Mouse (Mus musculus) testis, adult 2 months (tissue): ENCODE measurements at regions not wholly inside any gene's neighbourhood (a gene's known extent, or its start where the extent isn't known, plus 50 kb on each side); places are given as distances from the start of the nearest gene placed in this dataset.

ENCODE experiments used
- CTCF ChIP-seq: fragments of 200-500 bp; IDR thresholded peaks from 2 replicates; pipeline ENCODE4 v1.5.1; 2012; ENCODE audit warnings: low read depth, mild to moderate bottlenecking, inconsistent platforms, low read length, moderate library complexity; ENCODE audit not compliant: control insufficient read depth, insufficient read depth, insufficient replicate concordance
- POLR2A ChIP-seq: fragments of 200-500 bp; IDR thresholded peaks from 2 replicates; pipeline ENCODE4 v1.6.1; 2012; ENCODE audit warnings: low read depth, mild to moderate bottlenecking, inconsistent platforms, low read length, moderate library complexity; ENCODE audit not compliant: control insufficient read depth

- TF ChIP-seq POLR2A = no peak
- no peak for TF ChIP-seq CTCF
These were observed 103.0 kb upstream of the Satb1 start for GRCm38 (mm10) chr17:51936071-51936470.
